In genomic region chr8:114718821-114719220, GRCm38 (mm10) we compare ENCODE assay signal across 36 mouse cellular contexts.
"Had no signal": no experiment of that assay in that cellular context is flagged by ENCODE, and none has a peak within 500 bp of the region (broad histone marks: within the 10 kb centered on the region; RNA-seq: fewer than 3 reads in every experiment).

No protein-coding gene starts in this region.

- DNase-seq: heart, postnatal 10 days; heart, postnatal 14 days; heart, postnatal 36 days; heart, postnatal 4 days; kidney, adult 11 months; kidney, adult 18-20 months; kidney, adult 2 months; kidney, adult 8-10 months; kidney, adult 9 months; kidney, postnatal 10 days; kidney, postnatal 14 days; kidney, postnatal 25 days; kidney, postnatal 36 days; kidney, postnatal 4 days; layer of hippocampus, adult 9-11 months; layer of hippocampus, postnatal 36 days had no signal

- ATAC-seq: hindbrain, embryonic 16.5 days; hindbrain, postnatal 0 days; inflammation-experienced regulatory T-cells, adult 6 months; intestine, embryonic 15.5 days; intestine, embryonic 16.5 days; intestine, postnatal 0 days had no signal

- H3K4me1 ChIP-seq: heart, embryonic 10.5 days; heart, embryonic 12.5 days; heart, embryonic 13.5 days; heart, embryonic 15.5 days; hindbrain, embryonic 10.5 days; hindbrain, embryonic 12.5 days; hindbrain, embryonic 13.5 days; hindbrain, embryonic 15.5 days; intestine, embryonic 15.5 days had no signal

- H3K36me3 ChIP-seq: heart, embryonic 10.5 days; heart, embryonic 12.5 days; heart, embryonic 13.5 days; heart, embryonic 15.5 days; hindbrain, embryonic 10.5 days; hindbrain, embryonic 12.5 days; hindbrain, embryonic 13.5 days; hindbrain, embryonic 15.5 days; intestine, embryonic 15.5 days; kidney, embryonic 15.5 days had no signal

- H3K4me3 ChIP-seq: heart, embryonic 10.5 days; heart, embryonic 12.5 days; heart, embryonic 13.5 days; heart, embryonic 15.5 days; hindbrain, embryonic 10.5 days; hindbrain, embryonic 12.5 days; hindbrain, embryonic 13.5 days; hindbrain, embryonic 15.5 days; intestine, embryonic 15.5 days; kidney, embryonic 15.5 days; layer of hippocampus, adult 2 months; left cerebral cortex, adult 2 months had no signal

- H3K9ac ChIP-seq: heart, embryonic 12.5 days; heart, embryonic 13.5 days; heart, embryonic 15.5 days; hindbrain, embryonic 12.5 days; hindbrain, embryonic 13.5 days; hindbrain, embryonic 14.5 days; hindbrain, embryonic 15.5 days; intestine, embryonic 15.5 days; kidney, embryonic 15.5 days had no signal

- H3K9me3 ChIP-seq: heart, embryonic 10.5 days; heart, embryonic 12.5 days; heart, embryonic 13.5 days; heart, embryonic 15.5 days; hindbrain, embryonic 10.5 days; hindbrain, embryonic 12.5 days; hindbrain, embryonic 13.5 days; hindbrain, embryonic 15.5 days; intestine, embryonic 15.5 days; kidney, embryonic 15.5 days had no signal

- H3K27ac ChIP-seq: heart, embryonic 10.5 days; heart, embryonic 13.5 days; heart, embryonic 15.5 days; hindbrain, embryonic 10.5 days; hindbrain, embryonic 12.5 days; hindbrain, embryonic 13.5 days; hindbrain, embryonic 14.5 days; hindbrain, embryonic 15.5 days; hindbrain, postnatal 0 days; intestine, embryonic 15.5 days; kidney, embryonic 15.5 days; kidney, postnatal 0 days; layer of hippocampus, adult 2 months; left cerebral cortex, adult 2 months had no signal

- H3K4me2 ChIP-seq: heart, embryonic 11.5 days; heart, embryonic 12.5 days; heart, embryonic 13.5 days; heart, embryonic 15.5 days; hindbrain, embryonic 12.5 days; hindbrain, embryonic 13.5 days; hindbrain, embryonic 14.5 days; hindbrain, embryonic 15.5 days; intestine, embryonic 15.5 days; kidney, embryonic 15.5 days had no signal

- H3K27me3 ChIP-seq: heart, embryonic 12.5 days; heart, embryonic 13.5 days; heart, embryonic 15.5 days; hindbrain, embryonic 12.5 days; hindbrain, embryonic 13.5 days; hindbrain, embryonic 15.5 days; intestine, embryonic 15.5 days had no signal
